Mouse (Mus musculus) T-cell, adult 2 months (primary cell): ENCODE measurements around the gene Vmn2r73.
"Not testable (repeated sequence)": the region's sequence is repeated elsewhere in the genome, so short reads cannot be mapped to it uniquely, and the experiment has no call there.

Experiments used
- DNase-seq: peaks from one replicate; pipeline ENCODE4 v3.0.0; 2022; ENCODE audit warnings: low spot score

Gene Vmn2r73

DNA sequence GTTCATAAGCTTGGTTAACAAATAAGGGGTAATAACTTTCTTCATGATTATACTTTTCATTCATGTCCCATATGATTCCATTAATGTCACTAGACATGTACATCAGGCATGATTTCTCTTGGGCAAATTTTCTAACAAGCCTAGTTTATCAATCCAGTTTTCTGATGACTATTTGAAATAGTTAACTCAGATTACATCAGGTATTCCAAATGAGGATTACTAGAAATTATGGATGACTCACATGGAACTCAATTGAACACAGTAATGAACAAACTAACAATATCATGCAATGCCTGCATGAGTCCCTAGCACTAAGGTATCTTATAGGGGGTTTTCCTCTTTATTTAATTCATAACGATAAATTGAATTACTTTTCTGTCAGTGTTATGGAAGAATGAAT is at the start of gene Vmn2r73:
Gene Vmn2r73 (minus strand): TSS at position 101 of the 400 bp plus-strand sequence.
- no peak for DNase-seq

- DNase-seq = no peak
These were observed 35.7 kb downstream of the Vmn2r73 start for GRCm38 (mm10) chr7:85840090-85840948.

GRCm38 (mm10) chr7:85818092-85818491 is 58.0 kb downstream of the Vmn2r73 start:
- DNase-seq = not testable (repeated sequence)
